Comparison of ENCODE assay signal across 18 mouse cellular contexts in the genomic region with DNA sequence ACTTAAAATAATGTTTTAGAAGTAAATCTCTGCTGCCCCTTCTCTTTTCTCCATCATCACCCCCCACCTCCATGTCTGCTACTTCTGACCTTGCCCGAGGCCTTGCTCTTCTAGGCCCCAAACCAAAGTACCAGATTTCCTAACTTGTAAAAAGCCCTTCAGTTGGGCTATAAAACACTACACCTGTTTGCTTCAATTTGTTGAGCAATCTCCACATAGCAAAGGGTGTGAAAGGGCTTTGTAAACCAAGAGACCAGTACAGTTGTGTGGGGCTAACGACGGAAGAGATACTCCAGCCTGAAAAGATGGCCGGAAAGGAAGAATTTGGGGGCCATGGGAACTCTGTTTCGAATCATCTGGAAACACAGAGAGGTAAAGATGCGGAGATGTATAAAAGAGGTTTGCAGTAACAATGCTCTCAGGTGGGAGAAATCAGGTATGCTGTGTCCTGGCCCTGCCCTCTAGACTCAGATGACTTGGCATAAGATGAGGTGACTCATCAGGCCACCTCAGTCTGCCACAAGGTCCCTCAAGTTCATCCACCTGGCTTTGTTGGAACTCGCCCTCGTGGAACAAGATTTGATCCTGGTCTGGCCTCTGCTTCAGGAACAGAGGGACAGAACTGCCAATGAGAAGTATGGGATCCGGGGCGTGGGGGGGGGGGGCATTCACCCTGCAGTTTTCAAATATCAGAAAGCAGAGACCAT.
DNase-seq lines count a peak whose midpoint lies in the region.
"Had no signal": no experiment of that assay in that cellular context is flagged by ENCODE, and none has a peak within 500 bp of the region (broad histone marks: within the 10 kb centered on the region; RNA-seq: fewer than 3 reads in every experiment).

No protein-coding gene starts in this region.

- DNase-seq in lung, adult 18-20 months, result peak; percentile 25 to 47
- DNase-seq in lung, postnatal 14 days, result no peak
- DNase-seq in urinary bladder, postnatal 36 days (ENCODE audit: low spot score in 2 of 2), result peak; percentile 28 to 51
- DNase-seq in urinary bladder, postnatal 10 days (ENCODE audit: low spot score), result no peak
- DNase-seq in lung, postnatal 25 days (ENCODE audit: low spot score), result peak; percentile 29
- DNase-seq in cerebellum, adult 8-10 months, result no peak
- DNase-seq in retina, postnatal 1 day, result no peak
- DNase-seq: adrenal gland, adult 8-10 months; cerebellum, adult 11-12 months; cerebellum, postnatal 14 days; gastrocnemius, postnatal 25 days; heart, adult 2 months; kidney, adult 8-10 months; kidney, postnatal 36 days; layer of hippocampus, adult 9-11 months; right cerebral cortex, postnatal 14 days; spleen, adult 18-20 months; thymus, postnatal 25 days had no signal

Comparison
In these comparisons a context has a peak if more than half of its experiments do, and no peak if none do; other contexts are left out.
1. DNase-seq: peak in lung, adult 18-20 months (2 of 2), urinary bladder, postnatal 36 days (2 of 2) and lung, postnatal 25 days (single experiment); none in lung, postnatal 14 days (single experiment), urinary bladder, postnatal 10 days (single experiment), cerebellum, adult 8-10 months (single experiment) and retina, postnatal 1 day (single experiment).